ENCODE assay signal across 14 mouse cellular contexts in the genomic region with DNA sequence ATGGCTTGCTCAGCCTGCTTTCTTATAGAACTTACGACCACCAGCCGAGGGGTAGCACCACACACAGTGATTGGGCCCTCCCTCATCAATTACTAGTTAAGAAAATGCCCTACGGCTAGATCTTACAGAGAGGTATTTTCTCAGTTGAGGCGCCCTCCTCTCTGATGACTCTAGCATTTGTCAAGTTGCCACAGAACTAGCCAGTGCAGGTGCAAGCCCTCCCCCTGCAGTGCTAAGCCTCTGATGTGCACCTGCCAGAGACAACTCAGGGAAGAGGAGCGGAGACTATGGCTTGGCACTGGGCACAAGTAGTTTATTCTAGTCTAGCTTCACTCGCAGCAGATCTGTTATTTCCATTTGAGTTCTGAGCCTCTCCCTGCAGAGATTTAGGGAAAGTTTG.
"Had no signal": no experiment of that assay in that cellular context is flagged by ENCODE, and none has a peak within 500 bp of the region (broad histone marks: within the 10 kb centered on the region; RNA-seq: fewer than 3 reads in every experiment).

No protein-coding gene starts in this region.

- H3K4me3 ChIP-seq: limb, embryonic 12.5 days; liver, embryonic 13.5 days; lung, embryonic 15.5 days; midbrain, embryonic 13.5 days; myocyte; neural tube, embryonic 13.5 days had no signal

- H3K27ac ChIP-seq: limb, embryonic 12.5 days; liver, embryonic 13.5 days; lung, embryonic 15.5 days; midbrain, embryonic 13.5 days had no signal

- H3K27me3 ChIP-seq: limb, embryonic 12.5 days; liver, embryonic 13.5 days; lung, embryonic 15.5 days; midbrain, embryonic 13.5 days; neural tube, embryonic 13.5 days had no signal

- DNase-seq: kidney, adult 8-10 months; kidney, postnatal 25 days; liver; liver, embryonic 13.5 days; liver, postnatal 0 days; lung, postnatal 14 days; retina, postnatal 1 day; right cerebral cortex, postnatal 14 days had no signal

- ATAC-seq: intestine, embryonic 16.5 days; liver, postnatal 0 days; midbrain, embryonic 13.5 days had no signal

- H3K4me1 ChIP-seq: limb, embryonic 12.5 days; liver, embryonic 13.5 days had no signal

- H3K4me2 ChIP-seq: limb, embryonic 12.5 days; liver, embryonic 13.5 days; lung, embryonic 15.5 days; midbrain, embryonic 13.5 days; neural tube, embryonic 13.5 days had no signal

- H3K36me3 ChIP-seq: limb, embryonic 12.5 days; liver, embryonic 13.5 days; lung, embryonic 15.5 days; midbrain, embryonic 13.5 days; neural tube, embryonic 13.5 days had no signal

- H3K9me3 ChIP-seq: limb, embryonic 12.5 days; liver, embryonic 13.5 days; lung, embryonic 15.5 days; midbrain, embryonic 13.5 days; neural tube, embryonic 13.5 days had no signal

- H3K9ac ChIP-seq: limb, embryonic 12.5 days; liver, embryonic 13.5 days; liver, postnatal 0 days; lung, embryonic 15.5 days; midbrain, embryonic 13.5 days; neural tube, embryonic 13.5 days had no signal
